Mouse (Mus musculus) pancreas, adult 10 weeks (tissue): ENCODE measurements around the gene Gm21866. TPM values are rescaled to one million over a fixed set of nuclear protein-coding genes. Genes with fewer than 3 reads are reported as not detected.

Experiments used
- polyA plus RNA-seq: library from polyadenylated mRNA; stranded (reverse); fragments of 350-450 nt; fragmentation: Illumina TruSeq; extraction: RNeasy Lipid Tissue Mini Kit (QIAGEN cat#74804); gene quantifications from one replicate; pipeline ENCODE4 v1.2.3, GENCODE M21; 2015; ENCODE audit warnings: low read depth, low replicate concordance; ENCODE audit not compliant: insufficient read depth

Gm21866 gene
- polyA plus RNA-seq = not detected

DNA sequence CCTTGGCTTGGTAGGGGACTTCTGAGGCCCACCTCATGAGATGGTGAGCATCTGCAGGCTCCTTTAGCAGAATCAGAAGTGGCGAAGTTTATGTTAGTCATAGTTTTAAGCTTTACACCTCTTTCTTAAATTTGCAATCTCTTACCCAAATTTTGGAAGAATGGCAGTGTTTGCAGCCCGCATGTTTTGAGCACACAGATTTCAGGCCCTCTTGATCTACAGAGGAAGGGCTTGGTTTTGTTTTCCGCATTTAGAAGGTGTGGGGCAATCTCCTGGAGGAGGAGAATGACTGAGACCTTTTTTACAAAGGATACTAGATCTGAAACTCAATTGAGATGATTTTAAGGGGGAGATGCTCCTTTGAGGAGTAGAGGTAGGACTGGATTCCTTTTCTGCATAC, at the start of gene Gm21866:
Gene Gm21866, minus strand, starts transcription at position 101 of the 400 bp plus-strand sequence.

DNA sequence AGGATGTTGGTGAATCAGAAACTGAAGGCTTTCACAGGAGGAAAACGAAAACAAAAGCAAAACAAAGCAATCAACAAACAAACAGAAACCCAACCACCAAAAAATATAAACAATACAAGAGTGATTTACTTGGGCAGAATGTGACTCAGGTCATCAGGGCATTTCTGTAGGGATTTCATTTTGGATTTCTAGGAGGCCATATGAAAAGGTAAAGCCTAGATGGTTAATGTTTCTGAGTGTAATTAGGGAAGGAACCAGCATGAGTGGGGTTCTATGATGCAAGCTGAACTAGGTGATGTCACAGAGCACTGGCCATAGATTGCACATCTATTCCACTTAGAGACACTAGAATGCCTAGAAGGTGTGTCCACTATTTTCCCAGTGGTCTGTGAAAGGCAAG, 28.3 kb upstream of the Gm21866 start, which contains the start of gene Gm20773:
Gene Gm20773, plus strand, starts transcription at position 301 of the 400 bp plus-strand sequence.

Other genes starting within 250 kb of the Gm21866 start
- gene Gm21828, start 241.7 kb downstream of the Gm21866 start, polyA plus RNA-seq = not detected
- gene Gm21440, start 213.2 kb downstream of the Gm21866 start, polyA plus RNA-seq = not detected
- not detected for gene Gm21454, start 213.1 kb downstream of the Gm21866 start, polyA plus RNA-seq
- gene Gm21725, start 116.5 kb downstream of the Gm21866 start, polyA plus RNA-seq = not detected
- gene Gm20773, start 28.4 kb upstream of the Gm21866 start, polyA plus RNA-seq = not detected